Mouse (Mus musculus) heart, embryonic 12.5 days (tissue): ENCODE measurements around the gene Shld2. TPM values are rescaled to one million over a fixed set of nuclear protein-coding genes. Genes with fewer than 3 reads are reported as not detected.
"Not testable (repeated sequence)": the region's sequence is repeated elsewhere in the genome, so short reads cannot be mapped to it uniquely, and the experiment has no call there.

Experiments used
- ATAC-seq: fragments of 200-750 bp; cut with Nextera tagmentation; 2 replicates; pipeline ENCODE4 v1.8.0; 2017; ENCODE audit warnings: moderate TSS enrichment, moderate library complexity; ENCODE audit not compliant: insufficient number of reproducible peaks, low FRiP score
- H3K27ac ChIP-seq: fragments of 300-500 bp; sonication (generic); 2 replicates; pipeline ENCODE4 v1.5.1; 2016; ENCODE audit warnings: mild to moderate bottlenecking, moderate library complexity; ENCODE audit not compliant: poor library complexity, severe bottlenecking
- H3K27me3 ChIP-seq: fragments of 300-500 bp; sonication (generic); replicated peaks from 2 replicates; pipeline ENCODE4 v1.6.1; 2016; ENCODE audit warnings: mild to moderate bottlenecking, moderate library complexity
- H3K36me3 ChIP-seq: fragments of 300-500 bp; sonication (generic); 2 replicates; pipeline ENCODE4 v1.6.1; 2016; ENCODE audit warnings: mild to moderate bottlenecking, moderate library complexity
- H3K4me1 ChIP-seq: fragments of 300-500 bp; sonication (generic); replicated peaks from 2 replicates; pipeline ENCODE4 v1.6.1; 2016; ENCODE audit warnings: mild to moderate bottlenecking
- H3K4me2 ChIP-seq: fragments of 300-500 bp; sonication (generic); 2 replicates; pipeline ENCODE4 v1.6.1; 2016; ENCODE audit warnings: mild to moderate bottlenecking, moderate library complexity
- H3K4me3 ChIP-seq: fragments of 300-500 bp; sonication (generic); 2 replicates; pipeline ENCODE4 v1.5.1; 2016; ENCODE audit warnings: mild to moderate bottlenecking
- H3K9ac ChIP-seq: fragments of 300-500 bp; sonication (generic); 2 replicates; pipeline ENCODE4 v1.6.1; 2016; ENCODE audit warnings: mild to moderate bottlenecking, moderate library complexity
- H3K9me3 ChIP-seq: fragments of 300-500 bp; sonication (generic); replicated peaks from 2 replicates; pipeline ENCODE4 v1.6.1; 2016; ENCODE audit warnings: mild to moderate bottlenecking, moderate library complexity
- WGBS: fragments of 180-500 bp; shearing (Covaris S2); methylation state at CpG from one replicate; pipeline ENCODE4 v1.1.7; 2016; 5-methylcytosine and 5-hydroxymethylcytosine counted together
- polyA plus RNA-seq: library from polyadenylated mRNA; unstranded; fragments of >200 nt; fragmentation: Nextera tagmentation; extraction: Ambion mirVana; gene quantifications from 2 replicates; pipeline ENCODE4 v1.2.1, GENCODE M21; 2016

The Shld2 gene
- polyA plus RNA-seq, 1 experiment from 2014 or later, result 7.8 TPM

GRCm38 (mm10) chr14:34280798-34281197, 29.5 kb downstream of the Shld2 start:
- H3K36me3 ChIP-seq, result no peaks in the 10 kb centered on the region
- no peak overlapping the region for H3K4me2 ChIP-seq
- no peak overlapping the region for H3K9ac ChIP-seq
- H3K27ac ChIP-seq, result no peak overlapping the region
- 78% methylated on average over 2 of the region's 2 CpGs for WGBS
- H3K9me3 ChIP-seq, result no peaks in the 10 kb centered on the region
- no peak overlapping the region for H3K4me3 ChIP-seq
- no peaks in the 10 kb centered on the region for H3K4me1 ChIP-seq
- no peak for ATAC-seq
- H3K27me3 ChIP-seq, result no peaks in the 10 kb centered on the region

- Histone ChIP-seq H3K36me3 (no peaks in the 10 kb centered on the region), H3K27me3 (no peaks in the 10 kb centered on the region), H3K27ac (no peak overlapping the region), H3K4me2 (no peak overlapping the region), H3K4me3 (no peak overlapping the region), H3K4me1 (no peaks in the 10 kb centered on the region), H3K9me3 (no peaks in the 10 kb centered on the region), H3K9ac (no peak overlapping the region)
- ATAC-seq, result no peak
- WGBS, result 80% methylated on average over 4 of the region's 4 CpGs
These were observed 30.6 kb downstream of the Shld2 start for GRCm38 (mm10) chr14:34279726-34280125.

- Histone ChIP-seq H3K27me3 (no peaks in the 10 kb centered on the region), H3K4me3 (no peak overlapping the region), H3K4me2 (no peak overlapping the region), H3K36me3 (no peaks in the 10 kb centered on the region), H3K4me1 (no peaks in the 10 kb centered on the region), H3K9me3 (no peaks in the 10 kb centered on the region), H3K9ac (no peak overlapping the region), H3K27ac (no peak overlapping the region)
- WGBS, result 89% methylated on average over 4 of the region's 4 CpGs
- ATAC-seq, result no peak
These were observed 35.1 kb downstream of the Shld2 start for GRCm38 (mm10) chr14:34275225-34275624.

- Histone ChIP-seq H3K36me3 (no peaks in the 10 kb centered on the region), H3K27me3 (no peaks in the 10 kb centered on the region), H3K4me1 (no peaks in the 10 kb centered on the region), H3K27ac (no peak overlapping the region), H3K4me2 (no peak overlapping the region), H3K9me3 (no peaks in the 10 kb centered on the region), H3K9ac (no peak overlapping the region), H3K4me3 (no peak overlapping the region)
- 90% methylated on average over 3 of the region's 3 CpGs for WGBS
- no peak for ATAC-seq
These were observed 36.2 kb downstream of the Shld2 start for GRCm38 (mm10) chr14:34274141-34274540.

- Histone ChIP-seq H3K4me2 (no peak overlapping the region), H3K27ac (no peak overlapping the region), H3K4me1 (no peaks in the 10 kb centered on the region), H3K36me3 (no peaks in the 10 kb centered on the region), H3K9me3 (no peaks in the 10 kb centered on the region), H3K4me3 (no peak overlapping the region), H3K27me3 (no peaks in the 10 kb centered on the region), H3K9ac (no peak overlapping the region)
- no peak for ATAC-seq
- 53% methylated on average over 2 of the region's 2 CpGs for WGBS
These were observed 37.0 kb downstream of the Shld2 start for GRCm38 (mm10) chr14:34273280-34273679.

- Histone ChIP-seq H3K4me2 (no peak overlapping the region), H3K36me3 (0 out of 2 replicates have a peak, but pooled peaks cover 3% of the 10 kb centered on the region), H3K9me3 (no peaks in the 10 kb centered on the region), H3K4me3 (no peak overlapping the region), H3K27ac (no peak overlapping the region), H3K27me3 (no peaks in the 10 kb centered on the region), H3K9ac (no peak overlapping the region), H3K4me1 (no peaks in the 10 kb centered on the region)
- no peak for ATAC-seq
- 67% methylated on average over 9 of the region's 9 CpGs for WGBS
These were observed 42.2 kb downstream of the Shld2 start for GRCm38 (mm10) chr14:34268046-34268445.

GRCm38 (mm10) chr14:34258525-34258924, 51.8 kb downstream of the Shld2 start:
- not testable (repeated sequence) for H3K4me3 ChIP-seq, H3K9ac ChIP-seq, H3K36me3 ChIP-seq, H3K27me3 ChIP-seq, H3K4me1 ChIP-seq, H3K27ac ChIP-seq, ATAC-seq, H3K9me3 ChIP-seq, H3K4me2 ChIP-seq
- 77% methylated on average over 3 of the region's 3 CpGs for WGBS

- no peak overlapping the region for H3K27ac ChIP-seq
- WGBS, result 81% methylated on average over 4 of the region's 4 CpGs
- no peaks in the 10 kb centered on the region for H3K36me3 ChIP-seq
- H3K9ac ChIP-seq, result no peak overlapping the region
- no peaks in the 10 kb centered on the region for H3K27me3 ChIP-seq
- no peak overlapping the region for H3K4me3 ChIP-seq
- no peak overlapping the region for H3K4me2 ChIP-seq
- ATAC-seq, result no peak
- H3K4me1 ChIP-seq, result no peaks in the 10 kb centered on the region
- no peaks in the 10 kb centered on the region for H3K9me3 ChIP-seq
These were observed 57.0 kb downstream of the Shld2 start for GRCm38 (mm10) chr14:34253261-34253660.

- Histone ChIP-seq H3K4me1 (no peaks in the 10 kb centered on the region), H3K4me3 (no peak overlapping the region), H3K9ac (no peak overlapping the region), H3K36me3 (no peaks in the 10 kb centered on the region), H3K4me2 (no peak overlapping the region), H3K27me3 (no peaks in the 10 kb centered on the region), H3K27ac (no peak overlapping the region), H3K9me3 (no peaks in the 10 kb centered on the region)
- ATAC-seq, result no peak
- 65% methylated on average over 5 of the region's 6 CpGs for WGBS
These were observed 57.7 kb downstream of the Shld2 start for GRCm38 (mm10) chr14:34252470-34253145.

- 64% methylated on average over 6 of the region's 6 CpGs for WGBS
- no peak overlapping the region for H3K9ac ChIP-seq
- H3K4me1 ChIP-seq, result no peaks in the 10 kb centered on the region
- peaks cover 6% of the 10 kb centered on the region; the same call in 1 of the 2 replicates for H3K36me3 ChIP-seq
- no peak overlapping the region for H3K27ac ChIP-seq
- ATAC-seq, result no peak
- H3K4me3 ChIP-seq, result no peak overlapping the region
- H3K27me3 ChIP-seq, result no peaks in the 10 kb centered on the region
- no peaks in the 10 kb centered on the region for H3K9me3 ChIP-seq
- H3K4me2 ChIP-seq, result no peak overlapping the region
These were observed 69.6 kb downstream of the Shld2 start for GRCm38 (mm10) chr14:34240676-34241075.

GRCm38 (mm10) chr14:34240263-34240662, 70.0 kb downstream of the Shld2 start:
- peaks cover 6% of the 10 kb centered on the region; the same call in 1 of the 2 replicates for H3K36me3 ChIP-seq
- no peak overlapping the region for H3K27ac ChIP-seq
- no peak overlapping the region for H3K4me3 ChIP-seq
- WGBS, result 50% methylated on average over 10 of the region's 10 CpGs
- no peak overlapping the region for H3K9ac ChIP-seq
- H3K4me2 ChIP-seq, result no peak overlapping the region
- H3K9me3 ChIP-seq, result no peaks in the 10 kb centered on the region
- H3K4me1 ChIP-seq, result no peaks in the 10 kb centered on the region
- ATAC-seq, result no peak
- no peaks in the 10 kb centered on the region for H3K27me3 ChIP-seq
